Mouse (Mus musculus) induced T-regulatory cell, adult 2 months (primary cell): Measurements from ENCODE around the gene Larp1.

Experiments used
- DNase-seq: peaks from one replicate; pipeline ENCODE4 v3.0.0-alpha.2; 2012; ENCODE audit warnings: low read depth

Larp1 gene

DNA sequence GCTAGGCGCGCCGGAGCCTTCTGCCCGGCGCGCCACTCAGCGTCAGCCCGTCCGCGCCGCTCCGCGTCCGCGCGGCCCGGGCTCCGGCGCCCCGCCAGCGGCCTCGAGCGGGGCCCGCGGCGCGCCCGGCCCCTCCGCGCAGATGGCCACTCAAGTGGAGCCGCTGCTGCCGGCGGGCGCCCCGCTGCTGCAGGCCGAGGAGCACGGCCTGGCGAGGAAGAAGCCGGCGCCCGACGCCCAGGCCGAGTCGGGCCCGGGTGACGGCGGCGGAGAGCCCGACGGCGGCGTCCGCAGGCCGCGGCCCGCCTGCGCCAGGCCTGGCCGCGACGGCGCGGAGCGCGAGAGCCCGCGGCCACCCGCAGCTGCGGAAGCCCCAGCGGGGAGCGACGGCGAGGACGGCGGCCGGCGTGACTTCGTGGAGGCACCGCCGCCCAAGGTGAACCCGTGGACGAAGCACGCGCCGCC lies at the start of gene Larp1:
Gene Larp1 (plus strand): TSS at position 14 of the 465 bp plus-strand sequence.
- DNase-seq: no peak

DNA sequence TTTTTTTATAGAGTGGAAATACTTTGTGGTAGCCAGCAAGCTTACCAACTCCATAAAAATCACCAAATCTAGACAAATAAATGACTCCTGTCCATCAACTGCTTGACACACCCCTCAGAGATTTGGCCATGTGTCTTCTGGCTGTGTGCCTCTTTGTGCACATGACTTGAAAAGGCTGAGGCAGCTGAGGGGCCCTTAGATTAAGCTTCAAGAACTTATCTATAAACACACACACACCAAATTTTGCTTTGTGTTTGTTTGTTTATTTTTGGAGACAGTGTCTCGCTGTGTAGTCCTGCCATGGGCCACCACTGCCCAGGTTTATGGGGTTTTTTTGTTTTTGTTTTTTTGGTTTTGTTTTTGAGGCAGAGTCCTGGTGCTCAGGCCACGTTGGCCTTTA lies 48.9 kb upstream of the Larp1 start:
- DNase-seq: no peak

DNA sequence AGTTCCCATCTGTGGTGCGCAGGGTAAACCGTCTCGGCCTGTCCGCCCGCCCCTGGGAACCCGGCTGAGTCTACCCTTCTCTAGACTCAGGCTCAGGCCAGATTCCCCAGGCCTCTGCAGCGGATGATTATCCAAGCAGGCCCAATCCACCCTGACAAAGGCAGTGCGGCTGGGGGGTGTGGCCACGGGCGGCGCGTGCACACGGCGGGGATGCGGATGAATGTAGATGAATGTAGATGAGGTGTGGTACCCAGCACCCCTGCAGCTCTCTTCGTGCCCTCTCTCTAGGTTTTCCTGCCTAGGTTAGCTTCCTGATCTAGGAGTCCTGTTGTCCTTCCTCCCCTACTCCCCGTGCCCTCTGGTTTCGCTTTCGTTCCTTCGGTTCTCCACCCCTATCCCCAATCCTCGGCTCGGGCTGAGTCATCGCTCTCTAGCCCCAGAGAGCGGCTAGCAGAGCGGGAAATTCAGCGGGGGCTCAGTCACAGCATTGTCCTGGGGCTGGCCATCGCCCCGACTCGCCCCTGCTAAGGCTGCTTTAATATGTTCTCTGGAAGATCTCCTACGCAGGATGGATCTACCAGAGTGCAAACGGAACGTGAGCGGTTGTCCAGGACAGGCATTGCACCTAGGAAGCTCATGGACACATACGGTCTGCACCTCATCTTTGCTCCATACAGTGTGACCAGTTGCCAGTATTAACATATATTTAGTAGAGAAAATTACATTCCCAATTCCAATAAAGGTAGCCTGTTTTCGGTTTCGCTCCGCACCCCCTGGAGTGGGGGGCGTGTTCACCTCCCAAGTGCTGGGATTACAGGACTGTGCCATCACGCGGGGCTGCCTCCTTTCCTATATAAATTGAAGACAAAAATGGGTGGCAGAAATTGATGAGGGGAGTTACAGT lies 46.2 kb upstream of the Larp1 start:
- peak; percentile 90 for DNase-seq

- DNase-seq: peak; percentile 29
Observed at GRCm38 (mm10) chr11:57963291-57963870, 45.5 kb upstream of the Larp1 start.

GRCm38 (mm10) chr11:57966630-57967029 lies 42.2 kb upstream of the Larp1 start:
- DNase-seq: peak; percentile 47

GRCm38 (mm10) chr11:57968301-57968700 lies 40.6 kb upstream of the Larp1 start:
- peak; percentile 21 for DNase-seq

GRCm38 (mm10) chr11:57970541-57970940 lies 38.3 kb upstream of the Larp1 start:
- DNase-seq: no peak

GRCm38 (mm10) chr11:57973001-57973912 lies 35.6 kb upstream of the Larp1 start:
- DNase-seq: no peak

- DNase-seq: no peak
Observed at GRCm38 (mm10) chr11:57973913-57974234, 35.0 kb upstream of the Larp1 start.

DNA sequence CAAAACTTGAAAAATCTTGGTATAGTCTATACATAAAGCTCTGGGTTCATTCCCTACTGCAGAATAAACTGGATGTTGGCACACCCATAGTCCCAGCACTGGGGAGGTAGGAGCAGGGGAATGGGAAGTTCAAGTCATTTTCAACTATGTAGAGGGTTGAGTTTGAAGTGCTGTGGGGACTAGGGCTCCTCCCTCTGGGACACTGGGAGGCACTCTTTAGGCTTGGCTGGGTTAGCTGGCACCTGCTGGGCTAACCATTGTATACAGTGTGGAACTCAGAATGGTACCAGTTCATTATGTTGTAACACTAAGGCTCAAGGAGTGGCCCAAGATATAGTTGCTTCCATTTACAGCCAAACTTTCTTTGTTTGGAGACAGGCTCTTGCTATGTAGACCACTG lies 33.0 kb upstream of the Larp1 start:
- no peak for DNase-seq

DNA sequence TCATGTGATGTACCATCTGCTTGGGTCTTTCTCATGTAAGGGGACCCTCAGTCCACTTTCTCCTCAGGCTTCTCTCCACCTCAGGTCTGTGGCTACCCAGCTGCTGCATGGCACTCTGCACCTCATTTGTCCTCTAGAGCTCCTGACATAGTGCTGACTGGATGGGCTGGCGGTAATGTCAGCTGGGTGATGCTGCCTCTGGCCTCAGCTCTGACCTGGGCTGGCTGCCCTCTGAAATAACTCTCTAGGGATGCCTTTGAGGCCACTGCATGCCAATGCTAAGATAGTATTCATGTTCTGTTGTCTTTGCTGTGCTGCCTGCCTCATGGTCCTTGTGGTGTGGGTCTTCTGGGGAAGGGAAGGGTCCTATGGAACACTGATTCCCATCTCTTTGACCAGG lies 31.2 kb upstream of the Larp1 start:
- no peak for DNase-seq

DNA sequence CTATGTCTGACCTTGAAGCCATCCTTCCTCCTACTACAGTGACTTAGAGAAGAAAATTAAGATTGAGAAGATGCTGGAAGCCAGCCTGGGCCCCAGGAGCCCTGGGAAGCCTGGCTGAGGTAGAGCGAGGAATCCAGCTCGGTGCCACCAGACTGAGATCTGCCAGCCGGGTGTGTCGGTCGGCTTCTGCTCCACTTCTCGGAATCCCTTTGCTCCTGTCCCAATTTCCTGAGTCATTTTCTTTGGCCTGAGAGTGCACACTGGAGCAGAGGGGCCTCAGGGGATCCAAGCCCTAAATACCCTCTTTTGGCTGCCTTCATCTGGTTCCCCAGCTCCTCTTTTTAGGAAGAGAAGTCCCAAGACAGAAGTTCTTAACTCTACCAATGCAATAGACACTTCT lies 29.2 kb upstream of the Larp1 start:
- no peak for DNase-seq

- no peak for DNase-seq
Observed at GRCm38 (mm10) chr11:57981083-57981809, 27.6 kb upstream of the Larp1 start.

DNA sequence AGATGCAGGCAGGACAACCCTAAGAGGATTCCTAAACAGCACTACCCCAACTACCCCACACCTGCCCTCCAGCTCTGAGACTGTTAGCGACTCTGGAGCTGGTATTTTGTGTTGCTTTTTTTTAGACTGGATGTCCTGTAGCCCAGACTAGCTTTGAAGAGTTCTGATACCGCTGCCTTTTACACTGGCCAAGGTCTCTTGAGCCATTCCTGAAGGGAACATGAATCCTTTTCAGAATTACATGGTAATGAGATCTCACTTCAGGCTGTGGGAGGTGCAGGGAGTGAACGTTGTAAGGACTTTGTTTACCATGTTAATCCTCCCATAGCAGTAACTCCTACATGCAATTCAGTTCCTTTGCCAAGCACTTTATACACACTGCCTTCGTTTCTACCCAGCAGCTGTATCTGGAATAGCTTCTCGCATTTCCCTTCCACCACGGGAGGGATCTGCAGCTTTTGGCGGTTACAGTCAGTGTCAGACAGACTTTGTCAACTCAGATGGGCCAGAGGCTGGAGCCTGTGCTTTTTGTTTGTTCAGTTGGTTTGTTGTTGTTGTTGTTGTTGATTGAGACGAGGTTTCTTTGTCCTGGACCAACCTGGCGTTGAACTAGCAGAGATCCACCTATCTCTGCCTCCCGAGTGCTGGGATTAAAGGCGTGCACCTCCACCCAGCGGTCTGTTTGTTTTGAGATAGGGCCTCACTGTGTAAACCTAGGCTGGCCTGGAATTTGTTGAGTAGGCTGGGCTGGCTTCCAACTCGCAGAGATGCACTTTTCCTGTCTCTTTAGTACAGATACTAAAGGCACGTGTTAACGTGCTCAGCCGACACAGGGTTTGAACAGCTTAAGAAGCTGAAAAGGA lies 25.2 kb upstream of the Larp1 start:
- DNase-seq: no peak

DNA sequence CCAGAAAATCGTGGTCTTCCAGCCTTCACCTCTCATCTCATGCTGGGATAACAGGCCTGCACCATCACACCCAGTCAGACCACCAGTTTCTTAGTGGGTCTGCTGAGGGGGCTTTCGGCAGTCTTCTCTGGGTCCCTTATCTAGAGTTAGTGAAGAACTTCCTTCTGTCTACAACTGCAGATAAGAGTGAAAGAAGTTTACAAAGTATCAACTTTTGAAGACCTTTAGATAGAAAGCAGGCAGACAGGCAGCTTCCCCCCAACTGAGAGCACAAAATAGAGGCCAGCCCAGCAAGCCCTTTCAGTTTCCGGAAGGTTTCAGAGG lies 24.6 kb upstream of the Larp1 start:
- DNase-seq: no peak

DNA sequence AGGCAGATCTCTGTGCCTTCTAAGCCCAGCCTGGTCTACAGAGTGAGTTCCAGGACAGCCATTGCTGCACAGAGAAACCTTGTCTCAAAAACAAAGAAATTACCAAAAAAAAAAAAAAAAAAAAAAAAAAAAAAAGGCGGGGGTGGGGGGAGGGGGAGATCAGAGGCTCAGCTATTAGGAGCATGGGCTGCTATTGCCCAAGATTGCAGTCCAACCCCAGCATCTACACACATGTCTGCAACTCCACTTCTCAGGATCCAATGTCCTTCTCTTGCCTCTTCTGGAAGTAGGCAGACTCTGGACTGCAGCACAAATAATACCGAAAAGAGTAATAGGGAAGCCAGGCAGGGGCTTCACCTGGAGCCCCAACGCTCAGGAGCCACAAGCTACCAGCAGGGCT lies 23.4 kb upstream of the Larp1 start:
- no peak for DNase-seq

DNA sequence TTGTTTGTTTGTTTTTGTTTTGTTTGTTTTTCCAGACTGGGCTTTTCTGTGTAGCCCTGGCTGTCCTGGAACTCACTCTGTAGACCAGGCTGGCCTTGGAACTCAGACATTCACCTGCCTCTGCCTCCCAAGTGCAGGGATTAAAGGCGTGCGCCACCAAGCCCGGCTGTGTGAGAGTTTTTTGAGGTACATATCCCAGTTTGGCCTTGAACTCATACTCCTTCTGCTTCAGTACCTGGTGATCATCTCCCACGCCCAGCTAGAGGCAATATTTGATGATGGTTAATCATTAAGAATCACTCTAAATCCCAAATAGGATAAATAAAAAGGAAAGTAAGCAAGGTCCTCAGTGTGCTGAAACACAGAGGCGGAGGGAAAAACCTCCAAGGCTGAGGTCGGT lies 22.8 kb upstream of the Larp1 start:
- no peak for DNase-seq

GRCm38 (mm10) chr11:57986456-57986855 lies 22.4 kb upstream of the Larp1 start:
- no peak for DNase-seq

- peak; percentile 37 for DNase-seq
Observed at GRCm38 (mm10) chr11:57986861-57987260, 22.0 kb upstream of the Larp1 start.

DNA sequence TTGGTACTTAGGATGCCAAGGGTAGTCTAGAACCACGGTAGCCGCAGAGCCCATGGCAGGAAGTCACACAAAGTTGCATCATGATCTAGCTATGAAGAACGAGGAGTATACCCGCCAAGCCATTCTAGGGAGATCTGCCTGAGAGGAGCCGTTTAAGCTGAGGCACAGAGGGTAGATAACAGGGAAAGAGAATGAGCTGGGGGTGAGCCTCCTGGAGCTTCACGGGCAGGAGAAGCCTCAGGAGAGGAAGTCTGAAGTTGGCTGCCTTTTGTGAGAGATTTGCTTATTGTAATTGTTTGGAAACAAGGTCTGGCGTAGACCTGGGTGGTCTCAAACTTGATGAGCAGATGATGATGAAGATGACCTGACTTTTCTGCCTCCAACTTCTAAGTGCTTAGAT lies 10.7 kb upstream of the Larp1 start:
- DNase-seq: no peak

DNA sequence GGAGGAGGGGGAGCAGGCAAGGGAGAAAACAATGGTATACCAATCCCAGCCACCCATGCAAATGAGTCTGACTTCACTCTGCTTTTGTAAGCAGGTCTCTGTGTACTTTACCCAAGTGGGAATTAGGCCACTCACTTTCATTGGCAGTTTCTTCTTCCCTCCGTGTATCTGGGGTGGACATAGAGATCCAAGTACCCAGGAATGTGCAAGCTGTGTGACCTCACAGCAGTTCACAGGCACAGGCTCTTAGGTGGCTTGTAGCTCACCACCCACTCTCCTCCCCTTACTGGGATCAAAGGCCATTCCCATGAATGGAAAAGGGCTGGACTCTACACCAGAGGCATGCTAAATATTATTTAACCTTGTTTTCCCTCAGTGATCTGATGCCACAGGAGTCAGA lies 10.0 kb upstream of the Larp1 start:
- DNase-seq: no peak
